Mouse (Mus musculus): ENCODE measurements around the gene Nrtn. TPM values are rescaled to one million over a fixed set of nuclear protein-coding genes. Genes with fewer than 3 reads are reported as not detected.

Gene Nrtn
- total and polyA plus RNA-seq, 3 experiments: 0.25 TPM; not detected in 2

DNA sequence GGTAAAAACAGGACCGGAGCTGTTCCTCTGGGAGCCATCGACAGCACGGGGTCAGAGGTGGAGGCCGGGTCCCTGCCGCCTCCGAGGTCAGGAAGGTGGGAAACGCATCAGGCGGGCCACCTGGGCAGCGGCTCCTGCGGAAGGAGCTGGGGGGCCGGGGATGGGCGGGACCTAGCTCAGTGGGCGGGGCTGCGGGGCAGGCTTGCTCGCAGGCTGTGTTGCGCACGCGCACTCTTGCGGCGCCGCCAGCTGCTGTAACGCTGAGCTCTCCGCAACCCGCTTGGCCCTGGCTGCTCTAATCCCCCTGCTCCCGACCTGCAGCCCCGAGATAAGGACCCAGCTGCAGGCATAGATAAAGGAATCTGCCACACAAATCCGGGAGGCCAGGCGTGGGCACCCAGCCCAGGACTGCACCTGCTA lies 4.7 kb upstream of the Nrtn start (continued):
- TF ChIP-seq MAFK (IDR thresholded peaks at IDR 0.05; ENCODE audit: insufficient replicate concordance, low read length) (no peak), POLR2A (IDR thresholded peaks at IDR 0.05; ENCODE audit: low read depth, low read length) (peak; percentile 59), IRF4 (IDR thresholded peaks at IDR 0.05; ENCODE audit: low read depth, low read length) (no peak)

DNA sequence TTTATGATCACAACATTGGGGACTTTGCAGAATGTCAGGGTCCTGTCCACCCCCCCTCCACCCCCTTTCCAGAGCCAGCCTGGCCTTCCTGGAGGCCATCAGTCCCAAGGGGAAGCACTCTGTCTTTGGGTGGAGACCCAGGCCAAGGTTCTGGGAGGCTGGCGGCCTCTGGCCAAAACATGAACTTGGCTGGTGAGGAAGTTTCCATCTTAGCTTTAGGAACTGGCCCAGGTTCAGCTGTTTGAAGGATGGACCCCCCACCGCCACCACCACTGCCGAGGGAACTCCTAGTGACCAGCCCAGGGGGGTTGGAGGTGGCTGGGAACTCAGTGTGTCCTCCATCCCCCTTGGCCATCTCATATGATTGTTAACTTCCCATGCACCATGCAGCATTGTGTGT lies 3.7 kb upstream of the Nrtn start:
- Histone ChIP-seq H3K4me3 (replicated peaks in 1 of 3; ENCODE audit: low read depth in 2 of 3, low read length in 2 of 3, poor library complexity in 1 of 3) (no peak overlapping the region), H3K27ac (ENCODE audit: insufficient read depth, low read depth) (no peak overlapping the region), H3K9me3 (replicated peaks; ENCODE audit: low read length) (peaks cover 7% of the 10 kb centered on the region), H3K36me3 (replicated peaks in 1 of 2; ENCODE audit: control insufficient read depth in 1 of 2, insufficient read depth in 1 of 2, low read length in 1 of 2) (no peaks in the 10 kb centered on the region), H3K9ac (ENCODE audit: insufficient read depth, low read depth) (no peak overlapping the region), H3K4me2 (ENCODE audit: insufficient read depth, low read depth, poor library complexity, severe bottlenecking) (no peak overlapping the region), H3K79me2 (replicated peaks; ENCODE audit: control insufficient read depth, extremely low read depth, insufficient read depth, poor library complexity, severe bottlenecking) (peaks cover 8% of the 10 kb centered on the region; the same call in 1 of the 2 replicates), H3K27me3 (replicated peaks) (peaks cover 46% of the 10 kb centered on the region), H3K4me1 (ENCODE audit: control insufficient read depth in 1 of 2, insufficient read depth in 2 of 2) (peaks cover 3 to 41% of the 10 kb centered on the region in 2 experiments; a peak in 3 of 4 replicates)
- in situ Hi-C loops (cut with MboI; ENCODE audit: low pct_ligation_motif_present, low pct_unique_long_range_greater_than_20kb, low sequenced_read_pairs): no loop called here
- dilution Hi-C loops (cut with MboI; ENCODE audit: extremely low pct_ligation_motif_present, extremely low pct_unique_long_range_greater_than_20kb, low sequenced_read_pairs): no loop called here
- no peak for DNase-seq (ENCODE audit: extremely low read depth)
- TF ChIP-seq TBP (conservative IDR thresholded peaks at IDR 0.05; ENCODE audit: low read depth, low read length) (no peak), MEF2A (IDR thresholded peaks at IDR 0.05; ENCODE audit: borderline replicate concordance, low read depth, low read length) (no peak), POLR2AphosphoS2 (IDR thresholded peaks at IDR 0.05; ENCODE audit: low read depth, low read length) (no peak), KAT2A (IDR thresholded peaks at IDR 0.05; ENCODE audit: insufficient replicate concordance, low read length) (no peak), JUND (conservative IDR thresholded peaks at IDR 0.05; ENCODE audit: low read depth, low read length) (no peak), JUN (IDR thresholded peaks at IDR 0.05; ENCODE audit: insufficient read depth, low read depth, low read length) (no peak), HCFC1 (IDR thresholded peaks at IDR 0.05; ENCODE audit: low read depth, low read length) (no peak), ETS1 (conservative IDR thresholded peaks at IDR 0.05; ENCODE audit: low read depth, low read length) (no peak), MYC (IDR thresholded peaks at IDR 0.05; ENCODE audit: low read depth, low read length) (no peak), MAX (IDR thresholded peaks at IDR 0.05; ENCODE audit: low read length) (no peak), E2F4 (IDR thresholded peaks at IDR 0.05; ENCODE audit: insufficient replicate concordance, low read depth, low read length) (no peak)

DNA sequence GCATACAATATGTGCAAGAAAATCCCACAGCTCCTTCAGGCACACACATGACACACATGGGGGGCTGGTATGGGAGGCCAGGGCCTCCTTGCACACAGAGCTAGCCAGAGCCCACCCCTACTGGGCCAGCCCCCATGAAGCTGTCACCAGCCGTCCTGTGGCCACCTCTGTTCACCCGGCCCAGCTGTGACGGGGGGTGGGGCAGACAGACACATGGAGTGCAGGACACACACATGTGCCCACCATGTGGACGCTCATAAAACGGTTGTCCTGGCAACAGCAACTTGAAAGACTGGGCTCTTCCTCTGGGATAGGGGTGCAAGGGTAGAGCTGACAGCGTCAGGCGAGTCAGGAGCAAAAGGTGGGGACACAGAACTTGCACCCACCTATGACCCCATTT lies 1.9 kb upstream of the Nrtn start:
- dilution Hi-C loops (cut with MboI; ENCODE audit: extremely low pct_ligation_motif_present, extremely low pct_unique_long_range_greater_than_20kb, low sequenced_read_pairs) (no loop called here), in situ Hi-C loops (cut with MboI; ENCODE audit: low pct_ligation_motif_present, low pct_unique_long_range_greater_than_20kb, low sequenced_read_pairs) (no loop called here)
- no peaks in the 10 kb centered on the region for H3K79me2 ChIP-seq (replicated peaks; ENCODE audit: control insufficient read depth, extremely low read depth, insufficient read depth, poor library complexity, severe bottlenecking)
- H3K4me3 ChIP-seq (replicated peaks in 1 of 3; ENCODE audit: low read depth in 2 of 3, low read length in 2 of 3, poor library complexity in 1 of 3): no peak overlapping the region
- H3K36me3 ChIP-seq (replicated peaks in 1 of 2; ENCODE audit: control insufficient read depth in 1 of 2, insufficient read depth in 1 of 2, low read length in 1 of 2): no peaks in the 10 kb centered on the region
- no peak overlapping the region for H3K9ac ChIP-seq (ENCODE audit: insufficient read depth, low read depth)
- H3K4me1 ChIP-seq (ENCODE audit: control insufficient read depth in 1 of 2, insufficient read depth in 2 of 2): peaks cover 3 to 36% of the 10 kb centered on the region in 2 experiments; a peak in 3 of 4 replicates
- H3K27me3 ChIP-seq (replicated peaks): peaks cover 64% of the 10 kb centered on the region
- H3K27ac ChIP-seq (ENCODE audit: insufficient read depth, low read depth): no peak overlapping the region
- no peak overlapping the region for H3K4me2 ChIP-seq (ENCODE audit: insufficient read depth, low read depth, poor library complexity, severe bottlenecking)
- H3K9me3 ChIP-seq (replicated peaks; ENCODE audit: low read length): peaks cover 7% of the 10 kb centered on the region
- no peak for TF ChIP-seq TCF12 (IDR thresholded peaks at IDR 0.05; ENCODE audit: low read depth, low read length)
- TF ChIP-seq E2F4 (IDR thresholded peaks at IDR 0.05; ENCODE audit: insufficient replicate concordance, low read depth, low read length): no peak
- no peak for TF ChIP-seq RAD21 (IDR thresholded peaks at IDR 0.05; ENCODE audit: low read depth, low read length)
- no peak for DNase-seq (ENCODE audit: extremely low read depth)
